Mouse (Mus musculus) layer of hippocampus, adult 9-11 months (tissue): ENCODE results near the gene Clasp1.

ENCODE experiments used
- DNase-seq: peaks from one replicate; pipeline ENCODE4 v3.0.0; 2022

Gene Clasp1

GRCm38 (mm10) chr1:118454817-118455216, 66.0 kb downstream of the Clasp1 start:
- no peak for DNase-seq

GRCm38 (mm10) chr1:118457256-118457882, 68.5 kb downstream of the Clasp1 start:
- peak; percentile 69 for DNase-seq

GRCm38 (mm10) chr1:118457883-118458259, 69.0 kb downstream of the Clasp1 start:
- no peak for DNase-seq

- DNase-seq: no peak
Measured at GRCm38 (mm10) chr1:118458279-118458678, 69.4 kb downstream of the Clasp1 start.

- DNase-seq: peak; percentile 90
Measured at GRCm38 (mm10) chr1:118458963-118459920, 70.4 kb downstream of the Clasp1 start.

GRCm38 (mm10) chr1:118460716-118461115, 71.9 kb downstream of the Clasp1 start:
- no peak for DNase-seq

GRCm38 (mm10) chr1:118466041-118466440, 77.2 kb downstream of the Clasp1 start:
- DNase-seq: no peak

- DNase-seq: no peak
Measured at GRCm38 (mm10) chr1:118472386-118472785, 83.5 kb downstream of the Clasp1 start.

- no peak for DNase-seq
Measured at GRCm38 (mm10) chr1:118476919-118477318, 88.1 kb downstream of the Clasp1 start.

- no peak for DNase-seq
Measured at GRCm38 (mm10) chr1:118479246-118479645, 90.4 kb downstream of the Clasp1 start.

GRCm38 (mm10) chr1:118480484-118481364, 91.9 kb downstream of the Clasp1 start:
- DNase-seq: no peak

GRCm38 (mm10) chr1:118481365-118481702, 92.5 kb downstream of the Clasp1 start:
- DNase-seq: no peak

GRCm38 (mm10) chr1:118481703-118482102, 92.8 kb downstream of the Clasp1 start:
- no peak for DNase-seq

GRCm38 (mm10) chr1:118482285-118483019, 93.6 kb downstream of the Clasp1 start:
- no peak for DNase-seq

- no peak for DNase-seq
Measured at GRCm38 (mm10) chr1:118483504-118484096, 94.7 kb downstream of the Clasp1 start.

GRCm38 (mm10) chr1:118485572-118485971, 96.7 kb downstream of the Clasp1 start:
- peak; percentile 36 for DNase-seq

GRCm38 (mm10) chr1:118486021-118486420, 97.2 kb downstream of the Clasp1 start:
- DNase-seq: no peak

- DNase-seq: no peak
Measured at GRCm38 (mm10) chr1:118492811-118493210, 104.0 kb downstream of the Clasp1 start.

GRCm38 (mm10) chr1:118494551-118494950, 105.7 kb downstream of the Clasp1 start:
- no peak for DNase-seq

GRCm38 (mm10) chr1:118498311-118498710, 109.5 kb downstream of the Clasp1 start:
- peak; percentile 52 for DNase-seq

GRCm38 (mm10) chr1:118500606-118501005, 111.7 kb downstream of the Clasp1 start:
- DNase-seq: no peak

GRCm38 (mm10) chr1:118501691-118502090, 112.8 kb downstream of the Clasp1 start:
- DNase-seq: no peak
